In the genomic region with DNA sequence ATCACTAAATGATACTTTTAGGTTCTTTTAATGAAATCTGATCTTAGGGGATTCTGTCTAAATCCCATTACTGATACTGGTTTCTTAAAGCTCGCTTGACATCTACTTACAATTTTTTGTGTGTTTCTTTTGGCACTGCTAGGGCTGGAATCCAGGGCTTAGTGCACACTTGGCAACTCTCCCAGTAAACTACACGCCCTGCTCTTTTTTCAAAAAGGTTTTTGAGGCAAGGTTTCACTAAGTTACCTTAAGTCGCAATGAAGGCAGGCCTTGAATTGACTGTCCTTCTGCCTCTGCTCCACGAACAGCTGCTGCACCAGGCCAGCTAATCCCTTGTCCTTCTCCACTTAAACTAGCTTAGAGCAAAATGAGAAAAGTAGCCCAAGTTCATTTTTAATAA, we compare ENCODE assay signal across 13 mouse cellular contexts. TPM values are rescaled to one million over a fixed set of nuclear protein-coding genes. Genes with fewer than 3 reads are reported as not detected.
DNase-seq lines count a peak whose midpoint lies in the region; ATAC-seq lines count a peak whose summit lies in the region.
"Had no signal": no experiment of that assay in that cellular context is flagged by ENCODE, and none has a peak within 500 bp of the region (broad histone marks: within the 10 kb centered on the region; RNA-seq: fewer than 3 reads in every experiment).

No protein-coding gene starts in this region.

- DNase-seq in gastrocnemius, adult 18-20 months (ENCODE audit: low spot score) = peak; percentile 40
- DNase-seq in gastrocnemius, postnatal 14 days = no peak
- DNase-seq in midbrain, embryonic 14.5 days = peak; percentile 45
- peak; percentile 69 for DNase-seq in kidney, adult 9 months
- peak; percentile 72 for DNase-seq in lung, postnatal 36 days
- no peak for DNase-seq in cerebellum, adult 8-10 months
- DNase-seq: cerebellum, adult 11 months had no signal

- ATAC-seq in midbrain, embryonic 14.5 days (ENCODE audit: low FRiP score, low TSS enrichment) = no peak
- no peak for ATAC-seq in midbrain, embryonic 16.5 days
- no peak for ATAC-seq in intestine, embryonic 16.5 days
- ATAC-seq: CD4-positive, CD25-positive, alpha-beta regulatory T cell, adult 4 months had no signal

- intact Hi-C loops in gastrocnemius, postnatal 14 days (cut with DNase I; ENCODE audit: low total_unique reads) = no loop called here

- H3K27me3 ChIP-seq in midbrain, embryonic 14.5 days (ENCODE audit: control insufficient read depth, insufficient read depth, low read length) = no peaks in the 10 kb centered on the region
- H3K27me3 ChIP-seq in midbrain, embryonic 16.5 days (ENCODE audit: control insufficient read depth, insufficient read depth, low read depth, low read length) = no peaks in the 10 kb centered on the region
- H3K27me3 ChIP-seq in intestine, embryonic 16.5 days (replicated peaks; ENCODE audit: control insufficient read depth, insufficient read depth, low read length) = no peaks in the 10 kb centered on the region
- H3K27me3 ChIP-seq: embryonic facial prominence, embryonic 12.5 days had no signal

- no peaks in the 10 kb centered on the region for H3K4me1 ChIP-seq in midbrain, embryonic 14.5 days (ENCODE audit: control insufficient read depth, insufficient read depth, low read length)
- no peaks in the 10 kb centered on the region for H3K4me1 ChIP-seq in midbrain, embryonic 16.5 days (ENCODE audit: control insufficient read depth, insufficient read depth, low read length)
- no peaks in the 10 kb centered on the region for H3K4me1 ChIP-seq in intestine, embryonic 16.5 days (ENCODE audit: control insufficient read depth, insufficient read depth, low read length)
- H3K4me1 ChIP-seq: embryonic facial prominence, embryonic 12.5 days had no signal

- H3K9ac ChIP-seq in midbrain, embryonic 14.5 days (replicated peaks; ENCODE audit: low read length) = no peak overlapping the region
- no peak overlapping the region for H3K9ac ChIP-seq in midbrain, embryonic 16.5 days (ENCODE audit: low read depth, low read length)
- no peak overlapping the region for H3K9ac ChIP-seq in intestine, embryonic 16.5 days (ENCODE audit: low read depth, low read length)
- H3K9ac ChIP-seq: embryonic facial prominence, embryonic 12.5 days had no signal

- 61% methylated on average over 4 of the region's 4 CpGs for WGBS in midbrain, embryonic 14.5 days
- WGBS in midbrain, embryonic 16.5 days = 53% methylated on average over 4 of the region's 4 CpGs
- 62% methylated on average over 4 of the region's 4 CpGs for WGBS in intestine, embryonic 16.5 days

- H3K27ac ChIP-seq in midbrain, embryonic 14.5 days (replicated peaks; ENCODE audit: low read depth, low read length) = no peak overlapping the region
- no peak overlapping the region for H3K27ac ChIP-seq in midbrain, embryonic 16.5 days (ENCODE audit: low read length)
- H3K27ac ChIP-seq in intestine, embryonic 16.5 days (ENCODE audit: low read length) = no peak overlapping the region
- H3K27ac ChIP-seq: embryonic facial prominence, embryonic 12.5 days; macrophage had no signal

- no peak overlapping the region for H3K4me3 ChIP-seq in midbrain, embryonic 14.5 days (replicated peaks; ENCODE audit: low read depth, low read length)
- H3K4me3 ChIP-seq in midbrain, embryonic 16.5 days (ENCODE audit: low read depth, low read length) = no peak overlapping the region
- H3K4me3 ChIP-seq in intestine, embryonic 16.5 days (ENCODE audit: low read length) = no peak overlapping the region
- H3K4me3 ChIP-seq: embryonic facial prominence, embryonic 12.5 days; myocyte had no signal

- H3K36me3 ChIP-seq in midbrain, embryonic 14.5 days (ENCODE audit: control insufficient read depth, insufficient read depth, low read length) = peaks cover 53% of the 10 kb centered on the region
- peaks cover 18% of the 10 kb centered on the region for H3K36me3 ChIP-seq in midbrain, embryonic 16.5 days (ENCODE audit: control insufficient read depth, insufficient read depth, low read length)
- peaks cover 3% of the 10 kb centered on the region; the same call in 1 of the 2 replicates for H3K36me3 ChIP-seq in intestine, embryonic 16.5 days (ENCODE audit: control insufficient read depth, insufficient read depth, low read length)

- no peak overlapping the region for H3K4me2 ChIP-seq in midbrain, embryonic 14.5 days (ENCODE audit: low read length)
- H3K4me2 ChIP-seq in midbrain, embryonic 16.5 days (ENCODE audit: low read length) = no peak overlapping the region
- H3K4me2 ChIP-seq in intestine, embryonic 16.5 days (ENCODE audit: low read depth, low read length) = no peak overlapping the region
- H3K4me2 ChIP-seq: embryonic facial prominence, embryonic 12.5 days had no signal

- H3K9me3 ChIP-seq in midbrain, embryonic 14.5 days (ENCODE audit: control insufficient read depth, low read length) = no peaks in the 10 kb centered on the region
- no peaks in the 10 kb centered on the region for H3K9me3 ChIP-seq in midbrain, embryonic 16.5 days (replicated peaks; ENCODE audit: control insufficient read depth, low read length, poor library complexity, severe bottlenecking)
- H3K9me3 ChIP-seq in intestine, embryonic 16.5 days (ENCODE audit: control insufficient read depth, low read length) = no peaks in the 10 kb centered on the region
- H3K9me3 ChIP-seq: embryonic facial prominence, embryonic 12.5 days had no signal

RNA-seq across cellular contexts. Expression of gene Nampt, which starts 15.9 kb away (rescaled TPM):
- 10 to 100 TPM; 74.1 to 88.1 TPM for total RNA-seq in gastrocnemius, adult 18-20 months (2021)
- total RNA-seq in gastrocnemius, postnatal 14 days (2021) = 10 to 100 TPM; 43.0 to 43.3 TPM
- polyA plus RNA-seq in midbrain, embryonic 14.5 days (2014; fragmentation: Nextera tagmentation; extraction: Ambion mirVana) = 32.1 and 45.7 TPM in 2 replicates
- polyA plus RNA-seq in midbrain, embryonic 16.5 days (2015; fragmentation: Nextera tagmentation; extraction: Ambion mirVana) = 35.7 and 37.0 TPM in 2 replicates
- polyA plus RNA-seq in intestine, embryonic 16.5 days (2015; fragmentation: Nextera tagmentation; extraction: Ambion mirVana) = 29.7 and 30.0 TPM in 2 replicates

Comparison
In these comparisons a context has a peak if more than half of its experiments do, and no peak if none do; other contexts are left out.
1. DNase-seq: peak in gastrocnemius, adult 18-20 months (single experiment), midbrain, embryonic 14.5 days (single experiment), kidney, adult 9 months (single experiment) and lung, postnatal 36 days (single experiment); none in gastrocnemius, postnatal 14 days (single experiment) and cerebellum, adult 8-10 months (single experiment).